Mouse (Mus musculus) embryonic facial prominence, embryonic 10.5 days (tissue): ENCODE results near the gene Golph3l. TPM values are rescaled to one million over a fixed set of nuclear protein-coding genes. Genes with fewer than 3 reads are reported as not detected.
"Not testable (repeated sequence)": the region's sequence is repeated elsewhere in the genome, so short reads cannot be mapped to it uniquely, and the experiment has no call there.

ENCODE experiments used
- DNase-seq: peaks from one replicate; pipeline ENCODE4 v3.0.0-alpha.2; 2017; ENCODE audit warnings: low spot score
- H3K27ac ChIP-seq: fragments of 300-500 bp; sonication (generic); replicated peaks from 2 replicates; pipeline ENCODE4 v1.5.1; 2016; ENCODE audit warnings: mild to moderate bottlenecking
- H3K27me3 ChIP-seq: fragments of 300-500 bp; sonication (generic); replicated peaks from 2 replicates; pipeline ENCODE4 v1.6.1; 2016; ENCODE audit warnings: low read depth, mild to moderate bottlenecking; ENCODE audit not compliant: poor library complexity, severe bottlenecking
- H3K36me3 ChIP-seq: fragments of 300-500 bp; sonication (generic); replicated peaks from 2 replicates; pipeline ENCODE4 v1.6.1; 2016; ENCODE audit warnings: mild to moderate bottlenecking, moderate library complexity
- H3K4me1 ChIP-seq: fragments of 300-500 bp; sonication (generic); 2 replicates; pipeline ENCODE4 v1.6.1; 2016
- H3K4me3 ChIP-seq: fragments of 300-500 bp; sonication (generic); 2 replicates; pipeline ENCODE4 v1.5.1; 2016; ENCODE audit warnings: mild to moderate bottlenecking, moderate library complexity
- H3K9me3 ChIP-seq: fragments of 300-500 bp; sonication (generic); 2 replicates; pipeline ENCODE4 v1.6.1; 2016; ENCODE audit warnings: mild to moderate bottlenecking
- WGBS: fragments of 180-500 bp; shearing (Covaris S2); methylation state at CpG from one replicate; pipeline ENCODE4 v1.1.7; 2016; 5-methylcytosine and 5-hydroxymethylcytosine counted together
- polyA plus RNA-seq: library from polyadenylated mRNA; unstranded; fragments of >200 nt; fragmentation: Nextera tagmentation; extraction: Ambion mirVana; gene quantifications from 2 replicates; pipeline ENCODE4 v1.2.1, GENCODE M21; 2016

Gene Golph3l
- polyA plus RNA-seq, 1 experiment from 2014 or later = 29.7 TPM

- Histone ChIP-seq H3K4me3 (no peak overlapping the region), H3K4me1 (no peaks in the 10 kb centered on the region), H3K9me3 (no peaks in the 10 kb centered on the region), H3K27me3 (no peaks in the 10 kb centered on the region), H3K27ac (no peak overlapping the region), H3K36me3 (peaks cover 52% of the 10 kb centered on the region)
- DNase-seq = no peak
Observed at GRCm38 (mm10) chr3:95598734-95599133, 10.0 kb downstream of the Golph3l start.

GRCm38 (mm10) chr3:95601287-95601686, 12.6 kb downstream of the Golph3l start:
- Histone ChIP-seq H3K9me3 (no peaks in the 10 kb centered on the region), H3K4me1 (no peaks in the 10 kb centered on the region), H3K27me3 (no peaks in the 10 kb centered on the region), H3K27ac (no peak overlapping the region), H3K36me3 (peaks cover 45% of the 10 kb centered on the region), H3K4me3 (no peak overlapping the region)
- DNase-seq = no peak
- WGBS = 92% methylated on average over 3 of the region's 3 CpGs

GRCm38 (mm10) chr3:95606096-95606495, 17.4 kb downstream of the Golph3l start:
- 94% methylated on average over 3 of the region's 3 CpGs for WGBS

GRCm38 (mm10) chr3:95609195-95609594, 20.5 kb downstream of the Golph3l start:
- Histone ChIP-seq H3K9me3 (no peaks in the 10 kb centered on the region), H3K36me3 (peaks cover 58% of the 10 kb centered on the region), H3K27me3 (no peaks in the 10 kb centered on the region), H3K27ac (no peak overlapping the region), H3K4me1 (no peaks in the 10 kb centered on the region), H3K4me3 (no peak overlapping the region)
- DNase-seq = no peak
- 79% methylated on average over 3 of the region's 3 CpGs for WGBS

More at GRCm38 (mm10) chr3:95606096-95606495, 17.4 kb downstream of the Golph3l start:
- Histone ChIP-seq H3K27ac (no peak overlapping the region), H3K9me3 (no peaks in the 10 kb centered on the region), H3K27me3 (no peaks in the 10 kb centered on the region), H3K36me3 (peaks cover 53% of the 10 kb centered on the region), H3K4me1 (no peaks in the 10 kb centered on the region), H3K4me3 (no peak overlapping the region)
- DNase-seq = no peak

GRCm38 (mm10) chr3:95613996-95614395, 25.3 kb downstream of the Golph3l start:
- H3K27ac ChIP-seq = no peak overlapping the region
- peaks cover 64% of the 10 kb centered on the region for H3K36me3 ChIP-seq
- H3K27me3 ChIP-seq = no peaks in the 10 kb centered on the region
- H3K4me3 ChIP-seq = no peak overlapping the region
- H3K4me1 ChIP-seq = no peaks in the 10 kb centered on the region
- no peaks in the 10 kb centered on the region for H3K9me3 ChIP-seq
- 93% methylated on average over 1 of the region's 1 CpGs for WGBS
- DNase-seq = no peak

GRCm38 (mm10) chr3:95618511-95618910, 29.8 kb downstream of the Golph3l start:
- no peak for DNase-seq
- WGBS = 76% methylated on average over 1 of the region's 1 CpGs
- Histone ChIP-seq H3K4me1 (peaks cover 3% of the 10 kb centered on the region), H3K4me3 (no peak overlapping the region), H3K36me3 (peaks cover 61% of the 10 kb centered on the region), H3K9me3 (no peaks in the 10 kb centered on the region), H3K27ac (no peak overlapping the region), H3K27me3 (no peaks in the 10 kb centered on the region)

GRCm38 (mm10) chr3:95621241-95621640, 32.5 kb downstream of the Golph3l start:
- Histone ChIP-seq H3K4me1 (peaks cover 18% of the 10 kb centered on the region), H3K27me3 (no peaks in the 10 kb centered on the region), H3K27ac (no peak overlapping the region), H3K4me3 (no peak overlapping the region), H3K9me3 (no peaks in the 10 kb centered on the region), H3K36me3 (peaks cover 46% of the 10 kb centered on the region)
- DNase-seq = no peak
- 84% methylated on average over 1 of the region's 1 CpGs for WGBS

- H3K4me3 ChIP-seq, H3K9me3 ChIP-seq, H3K27me3 ChIP-seq, DNase-seq, H3K27ac ChIP-seq: not testable (repeated sequence)
- Histone ChIP-seq H3K36me3 (peaks cover 46% of the 10 kb centered on the region), H3K4me1 (peaks cover 20% of the 10 kb centered on the region)
- WGBS = 94% methylated on average over 20 of the region's 20 CpGs
Observed at GRCm38 (mm10) chr3:95622421-95622820, 33.7 kb downstream of the Golph3l start.

- H3K4me3 ChIP-seq = no peak overlapping the region; the same call in 1 of the 2 replicates
- H3K27me3 ChIP-seq = no peaks in the 10 kb centered on the region
- peaks cover 20% of the 10 kb centered on the region for H3K4me1 ChIP-seq
- H3K27ac ChIP-seq = peak overlapping the region; percentile 93
- peaks cover 46% of the 10 kb centered on the region for H3K36me3 ChIP-seq
- H3K9me3 ChIP-seq = no peaks in the 10 kb centered on the region
- DNase-seq = no peak
- 64% methylated on average over 2 of the region's 2 CpGs for WGBS
Observed at GRCm38 (mm10) chr3:95623551-95623950, 34.8 kb downstream of the Golph3l start.

GRCm38 (mm10) chr3:95623991-95624515, 35.3 kb downstream of the Golph3l start:
- H3K4me3 ChIP-seq = peak overlapping the region; percentile 77
- H3K36me3 ChIP-seq = peaks cover 48% of the 10 kb centered on the region
- not testable (repeated sequence) for H3K27me3 ChIP-seq, DNase-seq, H3K9me3 ChIP-seq
- H3K27ac ChIP-seq = peak overlapping the region; percentile 93
- 72% methylated on average over 5 of the region's 5 CpGs for WGBS
- peaks cover 20% of the 10 kb centered on the region for H3K4me1 ChIP-seq

GRCm38 (mm10) chr3:95624628-95625503, 36.1 kb downstream of the Golph3l start, which contains the start of gene Ensa:
Gene Ensa (plus strand): TSS chr3:95624993.
- peaks cover 48% of the 10 kb centered on the region for H3K36me3 ChIP-seq
- H3K27me3 ChIP-seq = no peaks in the 10 kb centered on the region
- no peaks in the 10 kb centered on the region for H3K9me3 ChIP-seq
- H3K4me1 ChIP-seq = peaks cover 20% of the 10 kb centered on the region
- WGBS = under 1% methylated on average over 44 of the region's 44 CpGs
- peak within 1 kb of the TSS; percentile 77 for H3K4me3 ChIP-seq
- DNase-seq = peak; percentile 98
- H3K27ac ChIP-seq = peak within 1 kb of the TSS; percentile 93

GRCm38 (mm10) chr3:95627763-95628162, 39.0 kb downstream of the Golph3l start:
- Histone ChIP-seq H3K9me3 (no peaks in the 10 kb centered on the region), H3K27me3 (no peaks in the 10 kb centered on the region), H3K27ac (no peak overlapping the region), H3K4me1 (peaks cover 25% of the 10 kb centered on the region), H3K36me3 (peaks cover 66% of the 10 kb centered on the region), H3K4me3 (no peak overlapping the region)
- WGBS = 91% methylated on average over 5 of the region's 5 CpGs
- DNase-seq = no peak

- peaks cover 86% of the 10 kb centered on the region for H3K36me3 ChIP-seq
- 88% methylated on average over 4 of the region's 4 CpGs for WGBS
Observed at GRCm38 (mm10) chr3:95629755-95630154, 41.0 kb downstream of the Golph3l start.

More at GRCm38 (mm10) chr3:95629755-95630154, 41.0 kb downstream of the Golph3l start:
- no peak overlapping the region for H3K4me3 ChIP-seq
- no peak overlapping the region for H3K27ac ChIP-seq
- no peaks in the 10 kb centered on the region for H3K9me3 ChIP-seq
- no peaks in the 10 kb centered on the region for H3K27me3 ChIP-seq
- no peak for DNase-seq
- peaks cover 13% of the 10 kb centered on the region for H3K4me1 ChIP-seq
